Mouse (Mus musculus): ENCODE measurements around the gene Hspg2. TPM values are rescaled to one million over a fixed set of nuclear protein-coding genes. Genes with fewer than 3 reads are reported as not detected.
A peak's percentile ranks its signal among the peaks of the same experiment; 100 is the strongest.
"Not testable (repeated sequence)": the region's sequence is repeated elsewhere in the genome, so short reads cannot be mapped to it uniquely, and the experiment has no call there.

Gene Hspg2
- polyA plus RNA-seq, 1 experiment from 2014 or later, result 5.2 TPM

- H3K9me3 ChIP-seq (replicated peaks; ENCODE audit: control insufficient read depth, low read length), result no peaks in the 10 kb centered on the region
- no peaks in the 10 kb centered on the region for H3K36me3 ChIP-seq (ENCODE audit: control insufficient read depth, insufficient read depth)
- no peak for ATAC-seq (ENCODE audit: low read depth)
- H3K4me1 ChIP-seq (ENCODE audit: control insufficient read depth, low read depth, low read length), result no peaks in the 10 kb centered on the region; the same call in 1 of the 2 replicates
- H3K27me3 ChIP-seq (ENCODE audit: control insufficient read depth, insufficient read depth, low read depth, low read length), result peaks cover 12% of the 10 kb centered on the region
- H3K9ac ChIP-seq (ENCODE audit: low read depth, low read length), result no peak overlapping the region
- H3K4me3 ChIP-seq (ENCODE audit: low read depth, low read length), result no peak overlapping the region
- H3K27ac ChIP-seq (ENCODE audit: low read length), result no peak overlapping the region
- 66% methylated on average over 3 of the region's 3 CpGs for WGBS (ENCODE audit: insufficient replicate concordance)
- no peak overlapping the region for H3K4me2 ChIP-seq (ENCODE audit: low read depth, low read length)
These were observed 113.2 kb downstream of the Hspg2 start for GRCm38 (mm10) chr4:137581815-137582214.

- H3K9ac ChIP-seq (ENCODE audit: low read depth, low read length); H3K9me3 ChIP-seq (replicated peaks; ENCODE audit: control insufficient read depth, low read length); H3K36me3 ChIP-seq (ENCODE audit: control insufficient read depth, insufficient read depth); H3K27ac ChIP-seq (ENCODE audit: low read length); ATAC-seq (ENCODE audit: low read depth); H3K4me2 ChIP-seq (ENCODE audit: low read depth, low read length); H3K4me1 ChIP-seq (ENCODE audit: control insufficient read depth, low read depth, low read length); H3K27me3 ChIP-seq (ENCODE audit: control insufficient read depth, insufficient read depth, low read depth, low read length); H3K4me3 ChIP-seq (ENCODE audit: low read depth, low read length): not testable (repeated sequence)
- 66% methylated on average over 2 of the region's 3 CpGs for WGBS (ENCODE audit: insufficient replicate concordance)
These were observed 120.5 kb downstream of the Hspg2 start for GRCm38 (mm10) chr4:137589095-137589494.

GRCm38 (mm10) chr4:137589586-137589985 is 121.0 kb downstream of the Hspg2 start:
- H3K9ac ChIP-seq (ENCODE audit: low read depth, low read length), result no peak overlapping the region
- H3K4me2 ChIP-seq (ENCODE audit: low read depth, low read length), result no peak overlapping the region
- no peak overlapping the region for H3K4me3 ChIP-seq (ENCODE audit: low read depth, low read length)
- 77% methylated on average over 3 of the region's 3 CpGs for WGBS (ENCODE audit: insufficient replicate concordance)
- no peak overlapping the region for H3K27ac ChIP-seq (ENCODE audit: low read length)
- H3K27me3 ChIP-seq (ENCODE audit: control insufficient read depth, insufficient read depth, low read depth, low read length), result no peaks in the 10 kb centered on the region
- no peak for ATAC-seq (ENCODE audit: low read depth)
- H3K36me3 ChIP-seq (ENCODE audit: control insufficient read depth, insufficient read depth), result no peaks in the 10 kb centered on the region
- no peaks in the 10 kb centered on the region for H3K9me3 ChIP-seq (replicated peaks; ENCODE audit: control insufficient read depth, low read length)
- no peaks in the 10 kb centered on the region; the same call in 1 of the 2 replicates for H3K4me1 ChIP-seq (ENCODE audit: control insufficient read depth, low read depth, low read length)

- 74% methylated on average over 4 of the region's 4 CpGs for WGBS (ENCODE audit: insufficient replicate concordance)
These were observed 122.4 kb downstream of the Hspg2 start for GRCm38 (mm10) chr4:137590961-137591360.

GRCm38 (mm10) chr4:137593601-137594495 is 125.3 kb downstream of the Hspg2 start, which contains the start of gene Usp48:
Gene Usp48 (plus strand): TSS chr4:137593755.
- Histone ChIP-seq H3K9ac (ENCODE audit: low read depth, low read length) (peak within 1 kb of the TSS; percentile 86), H3K4me3 (ENCODE audit: low read depth, low read length) (peak within 1 kb of the TSS; percentile 95), H3K36me3 (ENCODE audit: control insufficient read depth, insufficient read depth) (no peaks in the 10 kb centered on the region), H3K4me1 (ENCODE audit: control insufficient read depth, low read depth, low read length) (peaks cover 25% of the 10 kb centered on the region), H3K4me2 (ENCODE audit: low read depth, low read length) (peak within 1 kb of the TSS; percentile 75), H3K27ac (ENCODE audit: low read length) (peak within 1 kb of the TSS; percentile 100), H3K9me3 (replicated peaks; ENCODE audit: control insufficient read depth, low read length) (no peaks in the 10 kb centered on the region), H3K27me3 (ENCODE audit: control insufficient read depth, insufficient read depth, low read depth, low read length) (no peaks in the 10 kb centered on the region)
- ATAC-seq (ENCODE audit: low read depth), result peak; percentile 92
- under 1% methylated on average over 87 of the region's 92 CpGs for WGBS (ENCODE audit: insufficient replicate concordance)

More at GRCm38 (mm10) chr4:137590961-137591360, 122.4 kb downstream of the Hspg2 start:
- Histone ChIP-seq H3K27ac (ENCODE audit: low read length) (no peak overlapping the region), H3K27me3 (ENCODE audit: control insufficient read depth, insufficient read depth, low read depth, low read length) (no peaks in the 10 kb centered on the region), H3K9me3 (replicated peaks; ENCODE audit: control insufficient read depth, low read length) (no peaks in the 10 kb centered on the region), H3K36me3 (ENCODE audit: control insufficient read depth, insufficient read depth) (no peaks in the 10 kb centered on the region), H3K4me2 (ENCODE audit: low read depth, low read length) (no peak overlapping the region), H3K4me3 (ENCODE audit: low read depth, low read length) (no peak overlapping the region), H3K9ac (ENCODE audit: low read depth, low read length) (no peak overlapping the region), H3K4me1 (ENCODE audit: control insufficient read depth, low read depth, low read length) (peaks cover 7% of the 10 kb centered on the region)
- no peak for ATAC-seq (ENCODE audit: low read depth)

- Histone ChIP-seq H3K27ac (ENCODE audit: low read length) (peak overlapping the region; percentile 100), H3K27me3 (ENCODE audit: control insufficient read depth, insufficient read depth, low read depth, low read length) (no peaks in the 10 kb centered on the region), H3K4me1 (ENCODE audit: control insufficient read depth, low read depth, low read length) (peaks cover 34% of the 10 kb centered on the region), H3K4me3 (ENCODE audit: low read depth, low read length) (peak overlapping the region; percentile 95), H3K9ac (ENCODE audit: low read depth, low read length) (peak overlapping the region; percentile 86), H3K9me3 (replicated peaks; ENCODE audit: control insufficient read depth, low read length) (no peaks in the 10 kb centered on the region), H3K36me3 (ENCODE audit: control insufficient read depth, insufficient read depth) (no peaks in the 10 kb centered on the region), H3K4me2 (ENCODE audit: low read depth, low read length) (peak overlapping the region; percentile 75)
- peak; percentile 33 for ATAC-seq (ENCODE audit: low read depth)
- 1% methylated on average over 40 of the region's 40 CpGs for WGBS (ENCODE audit: insufficient replicate concordance)
These were observed 126.1 kb downstream of the Hspg2 start for GRCm38 (mm10) chr4:137594496-137595270.

GRCm38 (mm10) chr4:137597098-137597630 is 128.6 kb downstream of the Hspg2 start:
- Histone ChIP-seq H3K9me3 (replicated peaks; ENCODE audit: control insufficient read depth, low read length) (no peaks in the 10 kb centered on the region), H3K9ac (ENCODE audit: low read depth, low read length) (no peak overlapping the region), H3K36me3 (ENCODE audit: control insufficient read depth, insufficient read depth) (no peaks in the 10 kb centered on the region), H3K4me1 (ENCODE audit: control insufficient read depth, low read depth, low read length) (peaks cover 41% of the 10 kb centered on the region), H3K27ac (ENCODE audit: low read length) (no peak overlapping the region), H3K4me2 (ENCODE audit: low read depth, low read length) (no peak overlapping the region), H3K27me3 (ENCODE audit: control insufficient read depth, insufficient read depth, low read depth, low read length) (no peaks in the 10 kb centered on the region), H3K4me3 (ENCODE audit: low read depth, low read length) (no peak overlapping the region)
- WGBS (ENCODE audit: insufficient replicate concordance), result 75% methylated on average over 4 of the region's 4 CpGs
- ATAC-seq (ENCODE audit: low read depth), result no peak

GRCm38 (mm10) chr4:137598577-137598976 is 130.0 kb downstream of the Hspg2 start:
- Histone ChIP-seq H3K4me1 (ENCODE audit: control insufficient read depth, low read depth, low read length) (peaks cover 50% of the 10 kb centered on the region), H3K36me3 (ENCODE audit: control insufficient read depth, insufficient read depth) (no peaks in the 10 kb centered on the region)

More at GRCm38 (mm10) chr4:137598577-137598976, 130.0 kb downstream of the Hspg2 start:
- Histone ChIP-seq H3K9me3 (replicated peaks; ENCODE audit: control insufficient read depth, low read length) (no peaks in the 10 kb centered on the region), H3K27me3 (ENCODE audit: control insufficient read depth, insufficient read depth, low read depth, low read length) (no peaks in the 10 kb centered on the region), H3K9ac (ENCODE audit: low read depth, low read length) (no peak overlapping the region), H3K4me2 (ENCODE audit: low read depth, low read length) (no peak overlapping the region), H3K4me3 (ENCODE audit: low read depth, low read length) (no peak overlapping the region), H3K27ac (ENCODE audit: low read length) (no peak overlapping the region)
- no peak for ATAC-seq (ENCODE audit: low read depth)
- 77% methylated on average over 5 of the region's 5 CpGs for WGBS (ENCODE audit: insufficient replicate concordance)
